Mouse (Mus musculus): ENCODE measurements around the gene Mrpl2.

DNA sequence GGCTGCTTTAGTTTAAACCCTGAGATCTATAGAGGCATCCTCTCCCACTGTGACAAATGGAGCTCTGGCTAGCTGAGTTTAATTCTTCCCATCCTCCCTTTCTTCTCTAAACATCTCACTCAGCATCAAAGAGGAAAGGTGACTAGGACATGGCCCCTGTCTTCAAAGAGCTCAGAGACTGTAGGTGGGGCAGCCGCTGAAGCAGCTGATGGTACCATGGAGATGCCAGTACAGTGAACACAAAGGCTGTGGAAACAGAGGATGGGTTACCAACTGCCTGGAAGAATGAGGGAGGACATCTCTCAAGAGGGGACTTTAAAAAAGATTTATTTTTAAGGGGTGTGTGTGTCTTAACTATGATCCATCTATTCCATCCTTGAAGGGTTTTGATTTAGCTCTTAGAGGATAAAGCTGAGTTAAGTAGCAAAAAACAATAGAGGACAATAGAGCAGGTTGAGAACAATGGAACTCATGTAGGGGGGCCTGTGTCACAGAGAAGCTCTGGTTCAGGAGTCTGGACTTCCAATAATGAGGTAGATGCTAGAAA is 48.6 kb downstream of the Mrpl2 start:
- TF ChIP-seq CTCF (IDR thresholded peaks at IDR 0.05; ENCODE audit: control insufficient read depth, insufficient read depth, insufficient read length) = no peak
- no peak for TF ChIP-seq CEBPB (IDR thresholded peaks at IDR 0.05; ENCODE audit: low read depth)
- no peak for TF ChIP-seq MAX (IDR thresholded peaks at IDR 0.05)
- TF ChIP-seq USF1 (IDR thresholded peaks at IDR 0.05; ENCODE audit: low read depth) = no peak
- no peak for TF ChIP-seq MYOG (IDR thresholded peaks at IDR 0.05; ENCODE audit: control insufficient read depth, extremely low read depth, insufficient read length)
- no peak for TF ChIP-seq FOSL1 (IDR thresholded peaks at IDR 0.05; ENCODE audit: insufficient read depth, low read length, poor library complexity, severe bottlenecking)
